Mouse (Mus musculus): ENCODE data around the gene Galntl6.
A peak's percentile ranks its signal among the peaks of the same experiment; 100 is the strongest.
"Not testable (repeated sequence)": the region's sequence is repeated elsewhere in the genome, so short reads cannot be mapped to it uniquely, and the experiment has no call there.

Gene Galntl6

GRCm38 (mm10) chr8:57765726-57766351, 1146.6 kb downstream of the Galntl6 start:
- DNase-seq: no peak

DNA sequence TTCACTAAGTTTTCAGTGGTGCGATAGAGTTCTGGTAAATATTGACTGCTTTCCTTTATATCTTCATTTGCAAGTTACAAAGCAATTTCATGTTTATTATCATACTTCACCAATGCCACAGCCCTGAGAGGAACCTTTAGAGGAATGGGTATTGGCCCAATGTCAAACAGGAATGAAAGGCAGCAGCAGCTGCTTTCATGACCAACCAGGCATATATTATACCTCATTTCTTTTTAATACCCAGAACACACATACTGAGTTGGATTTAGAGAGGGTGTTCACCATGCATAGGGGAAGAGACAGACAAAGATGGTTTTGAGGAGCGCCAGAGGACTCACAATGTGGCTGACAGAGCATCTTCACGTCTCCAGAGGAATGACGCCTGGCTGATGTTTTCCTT, 1147.2 kb downstream of the Galntl6 start:
- no peak for DNase-seq

DNA sequence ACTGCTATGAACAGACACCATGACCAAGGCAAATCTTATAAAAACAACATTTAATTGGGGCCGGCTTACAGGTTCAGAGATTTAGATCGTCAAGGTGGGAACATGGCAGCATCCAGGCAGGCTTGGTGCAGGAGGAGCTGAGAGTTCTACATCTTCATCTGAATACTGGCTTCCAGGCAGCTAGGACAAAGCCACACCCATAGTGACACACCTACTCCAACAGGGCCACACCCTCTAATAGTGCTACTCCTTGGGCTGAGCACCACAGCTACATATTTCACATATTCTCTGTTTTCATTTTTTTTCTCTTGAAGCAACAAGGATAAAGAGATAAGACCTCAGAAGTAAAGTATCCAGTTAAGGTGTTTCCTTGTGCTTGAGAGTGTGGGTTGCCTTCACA, 1149.8 kb downstream of the Galntl6 start:
- DNase-seq: not testable (repeated sequence)

DNA sequence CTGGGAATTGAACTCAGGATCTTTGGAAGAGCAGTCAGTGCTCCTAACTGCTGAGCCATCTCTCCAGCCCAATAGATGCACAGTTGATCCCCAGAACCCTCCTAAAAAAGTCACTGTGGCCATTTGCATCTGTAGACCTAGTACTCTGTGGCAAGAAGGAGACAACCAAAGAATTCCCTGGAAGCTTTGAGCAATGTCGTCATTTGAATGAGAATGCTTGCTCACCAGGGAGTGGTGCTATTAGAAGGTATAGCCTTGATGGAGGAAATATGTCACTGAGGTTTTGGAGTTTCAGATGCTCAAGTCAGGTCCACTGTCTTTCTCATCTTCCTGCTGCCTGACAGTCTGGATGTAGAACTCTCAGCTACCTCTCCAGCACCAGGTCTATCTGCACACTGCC, 1151.5 kb downstream of the Galntl6 start:
- no peak for DNase-seq

- DNase-seq: no peak
These were observed 1153.6 kb downstream of the Galntl6 start for GRCm38 (mm10) chr8:57758857-57759256.

DNA sequence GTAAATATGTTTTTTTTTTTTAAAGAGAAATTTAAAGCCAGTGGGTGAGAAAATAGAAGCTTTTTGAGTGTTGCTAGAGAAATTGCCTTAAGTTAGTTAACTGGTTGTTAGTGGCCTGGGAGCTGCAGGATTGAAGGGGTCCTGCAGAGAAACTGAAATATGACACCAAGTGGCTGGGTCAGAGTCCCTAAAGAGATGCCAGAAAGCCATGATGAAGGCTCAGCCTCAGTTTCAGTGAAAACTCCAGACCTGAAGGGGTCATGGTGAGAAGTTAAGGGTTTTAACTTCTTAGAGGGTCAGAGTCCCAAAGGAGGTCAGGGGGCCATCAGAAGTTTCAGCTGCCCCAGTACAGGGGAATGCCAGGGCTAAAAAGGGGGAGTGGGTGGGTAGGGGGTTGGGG, 1155.0 kb downstream of the Galntl6 start:
- DNase-seq: no peak

DNA sequence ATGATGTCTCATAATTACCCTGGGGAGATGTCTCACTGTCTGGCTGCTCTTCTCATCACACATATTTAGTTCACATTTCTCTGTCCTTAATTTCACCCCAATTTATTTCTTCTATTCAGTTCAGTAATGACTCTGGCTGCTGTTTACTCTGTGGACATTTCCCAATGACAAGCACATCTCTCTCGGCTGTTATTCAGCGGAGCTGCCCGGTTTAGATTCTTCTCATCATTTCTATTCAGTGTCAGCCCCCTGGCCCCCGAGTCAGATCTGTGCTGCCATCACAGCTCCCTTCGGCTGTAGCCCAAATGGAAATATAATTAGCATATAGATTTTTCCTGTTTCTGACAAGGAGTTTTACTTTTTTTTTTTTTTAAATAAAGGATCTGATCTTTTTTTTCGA, 1158.4 kb downstream of the Galntl6 start:
- no peak for DNase-seq

- no peak for DNase-seq
These were observed 1168.8 kb downstream of the Galntl6 start for GRCm38 (mm10) chr8:57743636-57744035.

DNA sequence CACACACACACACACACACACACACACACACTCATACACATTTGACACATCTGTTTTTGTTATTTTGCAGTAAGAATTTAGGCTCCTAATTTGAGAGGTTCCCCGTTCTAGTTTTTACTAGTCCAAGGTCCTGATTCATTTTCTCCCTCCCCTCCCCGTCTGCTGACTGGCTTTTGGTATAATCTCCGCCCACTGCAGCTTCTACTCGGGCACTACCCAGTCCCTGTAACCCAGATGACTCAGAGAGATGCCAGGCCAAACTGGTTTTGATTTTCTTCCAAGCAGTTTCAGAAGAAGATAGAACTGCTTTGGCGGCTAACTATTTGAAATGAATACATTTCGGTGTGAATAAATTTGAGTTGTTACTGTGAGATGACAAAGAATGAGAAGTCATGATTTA, 1170.5 kb downstream of the Galntl6 start:
- DNase-seq: peak; percentile 48 to 52

DNA sequence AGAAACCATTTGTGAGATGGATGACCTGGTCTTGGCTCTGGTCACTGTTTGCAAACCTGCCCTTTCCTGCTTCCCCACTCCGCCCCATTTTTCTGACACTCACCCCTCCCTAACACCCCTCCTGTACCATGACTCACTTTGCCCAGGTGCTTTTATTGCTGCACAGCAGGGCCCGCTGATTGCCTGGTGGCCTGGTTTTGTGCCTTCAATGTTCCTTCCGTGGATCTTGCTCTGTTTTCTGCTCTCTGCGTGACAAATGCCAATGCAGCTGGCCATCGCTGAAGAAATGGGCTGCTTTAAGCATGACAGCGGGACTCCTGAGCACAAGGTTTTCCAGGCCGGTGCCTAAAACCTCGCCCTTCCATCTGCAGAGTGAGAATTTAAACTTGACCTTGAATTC, 1171.1 kb downstream of the Galntl6 start:
- peak; percentile 61 for DNase-seq

DNA sequence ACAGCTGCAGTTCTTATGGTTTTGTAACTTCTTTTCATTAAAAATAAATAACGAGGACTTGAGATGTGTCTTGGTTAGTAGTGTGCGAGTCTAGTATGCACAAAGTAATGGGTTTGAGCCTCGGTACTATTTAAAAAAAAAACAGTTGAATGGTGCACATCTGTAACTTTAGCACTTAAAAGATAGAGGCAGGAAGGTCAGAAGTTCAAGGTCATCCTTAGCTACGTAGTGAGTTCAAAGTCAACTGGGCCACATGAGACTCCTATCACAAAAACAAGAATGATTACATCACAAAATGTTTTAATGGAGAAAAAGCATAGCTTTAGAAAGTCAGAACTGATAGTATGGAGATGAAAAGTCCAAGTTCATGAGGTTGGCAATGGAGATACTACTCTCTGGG, 1175.2 kb downstream of the Galntl6 start:
- DNase-seq: no peak

DNA sequence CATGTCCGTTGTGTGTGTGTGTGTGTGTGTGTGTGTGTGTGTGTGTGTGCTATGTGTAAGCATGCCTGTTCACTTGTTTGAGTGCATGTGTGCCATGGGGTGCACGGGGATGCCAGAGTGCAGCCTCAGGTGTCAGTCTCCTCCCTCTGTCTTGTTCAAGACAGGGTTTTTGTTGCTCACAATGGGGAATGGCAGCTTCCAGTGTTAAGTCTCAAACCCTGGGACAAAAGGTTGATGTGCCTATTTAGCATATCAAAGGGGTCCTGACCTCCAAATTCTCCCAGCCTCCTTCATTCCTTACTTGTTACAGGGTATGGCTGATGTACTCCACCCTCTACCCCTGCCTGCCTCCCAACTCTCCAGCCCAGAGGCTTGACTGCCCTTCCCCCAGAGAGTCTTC, 1179.6 kb downstream of the Galntl6 start:
- no peak for DNase-seq

DNA sequence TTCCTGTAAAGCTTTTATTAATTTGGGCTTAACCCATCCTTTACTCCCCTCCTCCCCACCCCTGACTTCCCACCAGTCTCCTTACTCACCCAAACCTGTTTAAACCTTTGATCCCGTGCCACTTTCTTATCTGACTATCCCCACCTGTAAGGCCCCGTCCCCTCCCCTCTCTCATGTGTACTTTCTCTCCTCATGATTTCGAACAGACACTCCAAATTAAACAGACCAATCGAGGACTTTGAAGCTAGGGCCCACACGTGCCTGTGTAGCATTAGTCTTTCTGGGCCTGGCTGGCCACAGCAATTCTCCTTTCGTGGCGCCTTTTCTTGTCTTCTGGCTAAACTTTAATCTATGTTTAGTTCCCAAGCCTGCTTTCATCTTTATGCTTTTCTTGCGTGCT, 1180.8 kb downstream of the Galntl6 start:
- DNase-seq: no peak

GRCm38 (mm10) chr8:57728276-57728675, 1184.2 kb downstream of the Galntl6 start:
- DNase-seq: no peak

- no peak for DNase-seq
These were observed 1187.4 kb downstream of the Galntl6 start for GRCm38 (mm10) chr8:57724843-57725627.

Data from cerebellum, postnatal 14 days (tissue).